Mouse (Mus musculus) stomach, postnatal 0 days (tissue): Measurements from ENCODE around the gene Caln1.

Source experiments
- CTCF ChIP-seq: IDR thresholded peaks from 2 replicates; pipeline ENCODE4 v1.5.1; 2016; ENCODE audit warnings: antibody characterized with exemption, low read depth, mild to moderate bottlenecking, moderate library complexity
- EP300 ChIP-seq: optimal IDR thresholded peaks from 2 replicates; pipeline ENCODE3; 2016; ENCODE audit warnings: antibody characterized with exemption

DNA sequence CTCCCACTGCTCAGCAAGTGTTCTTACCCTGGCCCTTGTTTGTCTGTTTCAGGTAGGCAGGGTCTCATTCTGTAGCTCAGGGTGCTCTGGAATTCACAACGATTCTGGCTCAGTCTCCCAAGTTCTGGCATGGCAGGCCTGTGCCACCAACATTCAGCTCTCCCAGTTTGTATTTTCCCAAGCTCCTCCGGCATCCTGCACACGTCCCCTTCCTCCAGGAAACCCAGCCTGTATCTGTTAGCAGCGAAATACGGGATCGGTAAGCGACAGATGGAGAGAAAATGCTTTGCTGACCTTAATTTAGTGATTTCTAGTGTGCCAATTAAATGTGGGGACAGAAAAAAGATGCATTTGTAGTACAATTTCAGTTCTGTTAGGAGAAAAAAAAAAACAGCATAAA, 88.8 kb downstream of the Caln1 start:
- no peak for TF ChIP-seq CTCF
- TF ChIP-seq EP300: no peak
